Mouse (Mus musculus): ENCODE measurements around the gene Lasp1. TPM values are rescaled to one million over a fixed set of nuclear protein-coding genes. Genes with fewer than 3 reads are reported as not detected.

Lasp1 gene
- total and polyA plus RNA-seq, 3 experiments: 12.5 to 45.4 (median 18.6) TPM

DNA sequence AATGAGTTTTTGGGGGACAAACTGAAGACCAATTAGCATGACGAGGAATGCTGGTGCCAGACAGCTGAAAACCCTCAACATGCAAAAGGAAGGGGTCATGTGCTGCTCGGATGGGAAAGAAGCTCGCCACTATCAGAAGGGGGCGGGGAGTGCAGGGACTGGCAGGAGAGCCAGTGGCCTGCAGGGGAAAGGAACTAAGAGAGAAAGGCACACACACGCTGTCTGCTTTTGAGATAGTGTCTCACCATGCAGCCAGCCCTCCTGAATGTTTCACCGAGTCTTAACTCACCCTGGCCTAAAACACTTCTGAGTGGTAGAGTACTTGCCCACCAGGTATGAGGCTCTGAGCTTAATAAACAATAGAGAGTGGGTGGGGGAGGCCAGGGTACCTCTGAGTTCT, 39.9 kb upstream of the Lasp1 start:
- no peak overlapping the region for H3K4me2 ChIP-seq (ENCODE audit: insufficient read depth, low read depth, poor library complexity, severe bottlenecking)
- in situ Hi-C loops (cut with MboI; ENCODE audit: low pct_ligation_motif_present, low pct_unique_long_range_greater_than_20kb, low sequenced_read_pairs) (no loop called here), dilution Hi-C loops (cut with MboI; ENCODE audit: extremely low pct_ligation_motif_present, extremely low pct_unique_long_range_greater_than_20kb, low sequenced_read_pairs) (no loop called here)
- H3K9ac ChIP-seq (ENCODE audit: insufficient read depth, low read depth): no peak overlapping the region
- H3K27ac ChIP-seq (ENCODE audit: insufficient read depth, low read depth): no peak overlapping the region
- H3K9me3 ChIP-seq (replicated peaks; ENCODE audit: low read length): peaks cover 2% of the 10 kb centered on the region
- DNase-seq (ENCODE audit: extremely low read depth): no peak
- no peak overlapping the region for H3K4me3 ChIP-seq (replicated peaks in 1 of 3; ENCODE audit: low read depth in 2 of 3, low read length in 2 of 3, poor library complexity in 1 of 3)
- H3K36me3 ChIP-seq (replicated peaks in 1 of 2; ENCODE audit: control insufficient read depth in 1 of 2, insufficient read depth in 1 of 2, low read length in 1 of 2): peaks cover 59 to 83% of the 10 kb centered on the region in 2 experiments
- no peaks in the 10 kb centered on the region for H3K79me2 ChIP-seq (replicated peaks; ENCODE audit: control insufficient read depth, extremely low read depth, insufficient read depth, poor library complexity, severe bottlenecking)
- no peaks in the 10 kb centered on the region for H3K27me3 ChIP-seq (replicated peaks)
- no peak for TF ChIP-seq E2F4 (IDR thresholded peaks at IDR 0.05; ENCODE audit: insufficient replicate concordance, low read depth, low read length)
- no peak for TF ChIP-seq MAX (IDR thresholded peaks at IDR 0.05; ENCODE audit: low read length)
- no peak for TF ChIP-seq KAT2A (IDR thresholded peaks at IDR 0.05; ENCODE audit: insufficient replicate concordance, low read length)
- TF ChIP-seq NELFE (IDR thresholded peaks at IDR 0.05; ENCODE audit: low read depth, low read length): no peak
- no peak for TF ChIP-seq GABPA (IDR thresholded peaks at IDR 0.05; ENCODE audit: insufficient replicate concordance, low read depth, low read length)
- no peak for TF ChIP-seq ELF1 (IDR thresholded peaks at IDR 0.05; ENCODE audit: low read depth, low read length)
- TF ChIP-seq MAFK (IDR thresholded peaks at IDR 0.05; ENCODE audit: insufficient replicate concordance, low read length): no peak
- TF ChIP-seq RAD21 (IDR thresholded peaks at IDR 0.05; ENCODE audit: low read depth, low read length): no peak
- TF ChIP-seq POLR2A (IDR thresholded peaks at IDR 0.05; ENCODE audit: low read depth, low read length): no peak
- no peak for TF ChIP-seq ZKSCAN1 (IDR thresholded peaks at IDR 0.05; ENCODE audit: borderline replicate concordance, low read depth, low read length)
- TF ChIP-seq USF1 (IDR thresholded peaks at IDR 0.05; ENCODE audit: low read depth, low read length): no peak
- TF ChIP-seq HCFC1 (IDR thresholded peaks at IDR 0.05; ENCODE audit: low read depth, low read length): no peak
- TF ChIP-seq MAZ (IDR thresholded peaks at IDR 0.05; ENCODE audit: low read depth, low read length): no peak
- TF ChIP-seq MEF2A (IDR thresholded peaks at IDR 0.05; ENCODE audit: borderline replicate concordance, low read depth, low read length): no peak
- TF ChIP-seq SMC3 (IDR thresholded peaks at IDR 0.05; ENCODE audit: low read depth, low read length): no peak
- no peak for TF ChIP-seq ETS1 (conservative IDR thresholded peaks at IDR 0.05; ENCODE audit: low read depth, low read length)
- 0 out of 4 replicates have a peak, but pooled peaks cover 0 to under 1% of the 10 kb centered on the region in 2 experiments for H3K4me1 ChIP-seq (ENCODE audit: control insufficient read depth in 1 of 2, insufficient read depth in 2 of 2)

DNA sequence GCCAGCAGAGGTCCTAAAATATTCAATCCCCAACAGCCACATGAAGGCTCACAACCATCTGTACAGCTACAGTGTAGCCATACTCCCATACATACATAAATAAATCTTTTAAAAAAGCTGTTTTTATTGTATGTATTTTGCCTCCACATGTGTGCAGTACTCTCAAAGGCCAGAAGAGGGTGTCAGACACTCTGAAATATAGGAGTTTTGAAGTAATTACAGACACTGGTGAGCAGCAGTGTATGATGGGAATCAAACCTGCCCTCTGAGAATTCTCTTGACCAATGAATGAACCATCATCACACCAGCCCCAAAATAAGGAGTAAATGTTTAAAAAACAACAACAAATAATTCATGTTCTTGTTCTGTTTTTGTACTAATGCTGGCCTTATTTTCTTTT, 37.2 kb upstream of the Lasp1 start:
- Histone ChIP-seq H3K4me3 (replicated peaks in 1 of 3; ENCODE audit: low read depth in 2 of 3, low read length in 2 of 3, poor library complexity in 1 of 3) (no peak overlapping the region), H3K27me3 (replicated peaks) (no peaks in the 10 kb centered on the region), H3K36me3 (replicated peaks in 1 of 2; ENCODE audit: control insufficient read depth in 1 of 2, insufficient read depth in 1 of 2, low read length in 1 of 2) (peaks cover 50 to 75% of the 10 kb centered on the region in 2 experiments), H3K9me3 (replicated peaks; ENCODE audit: low read length) (peaks cover 2% of the 10 kb centered on the region), H3K9ac (ENCODE audit: insufficient read depth, low read depth) (no peak overlapping the region), H3K4me2 (ENCODE audit: insufficient read depth, low read depth, poor library complexity, severe bottlenecking) (no peak overlapping the region), H3K4me1 (ENCODE audit: control insufficient read depth in 1 of 2, insufficient read depth in 2 of 2) (peaks cover 8 to 18% of the 10 kb centered on the region in 2 experiments), H3K79me2 (replicated peaks; ENCODE audit: control insufficient read depth, extremely low read depth, insufficient read depth, poor library complexity, severe bottlenecking) (peaks cover 17% of the 10 kb centered on the region), H3K27ac (ENCODE audit: insufficient read depth, low read depth) (no peak overlapping the region)
- TF ChIP-seq MAZ (IDR thresholded peaks at IDR 0.05; ENCODE audit: low read depth, low read length) (no peak), RAD21 (IDR thresholded peaks at IDR 0.05; ENCODE audit: low read depth, low read length) (peak; percentile 36), CTCF (conservative IDR thresholded peaks at IDR 0.05 in 1 of 2, IDR thresholded peaks at IDR 0.05 in 1 of 2; ENCODE audit: low read depth in 2 of 2, low read length in 2 of 2) (peak; percentile 18 to 55; a peak in 2 of 4 replicates), KAT2A (IDR thresholded peaks at IDR 0.05; ENCODE audit: insufficient replicate concordance, low read length) (no peak), CHD2 (IDR thresholded peaks at IDR 0.05; ENCODE audit: low read length) (no peak), TBP (conservative IDR thresholded peaks at IDR 0.05; ENCODE audit: low read depth, low read length) (no peak), EP300 (IDR thresholded peaks at IDR 0.05; ENCODE audit: low read length) (no peak)
- in situ Hi-C loops (cut with MboI; ENCODE audit: low pct_ligation_motif_present, low pct_unique_long_range_greater_than_20kb, low sequenced_read_pairs): no loop called here
- dilution Hi-C loops (cut with MboI; ENCODE audit: extremely low pct_ligation_motif_present, extremely low pct_unique_long_range_greater_than_20kb, low sequenced_read_pairs): no loop called here
- no peak for DNase-seq (ENCODE audit: extremely low read depth)

Measured in CH12.LX (cell line).